Mouse (Mus musculus): ENCODE data around the gene Cdc42. TPM values are rescaled to one million over a fixed set of nuclear protein-coding genes. Genes with fewer than 3 reads are reported as not detected.

Cdc42 gene
- 528 and 544 TPM in 2 replicates for polyA plus RNA-seq (2016; fragmentation: Nextera tagmentation; extraction: Ambion mirVana)

GRCm38 (mm10) chr4:137357517-137358254 is at the start of gene Cdc42:
Gene Cdc42 (minus strand): TSS chr4:137357720.
- Histone ChIP-seq H3K27ac (ENCODE audit: poor library complexity, severe bottlenecking) (peak within 1 kb of the TSS; percentile 95), H3K4me2 (peak within 1 kb of the TSS; percentile 82), H3K9me3 (replicated peaks) (no peaks in the 10 kb centered on the region), H3K27me3 (replicated peaks) (no peaks in the 10 kb centered on the region), H3K36me3 (no peaks in the 10 kb centered on the region), H3K9ac (peak within 1 kb of the TSS; percentile 99), H3K4me3 (peak within 1 kb of the TSS; percentile 71), H3K4me1 (replicated peaks) (peaks cover 33% of the 10 kb centered on the region)
- peak; percentile 98 for ATAC-seq (ENCODE audit: insufficient number of reproducible peaks, low FRiP score)
- under 1% methylated on average over 37 of the region's 44 CpGs for WGBS

GRCm38 (mm10) chr4:137405571-137405970 is 48.1 kb upstream of the Cdc42 start:
- H3K9ac ChIP-seq, result no peak overlapping the region
- no peak overlapping the region for H3K27ac ChIP-seq (ENCODE audit: poor library complexity, severe bottlenecking)
- 83% methylated on average over 3 of the region's 3 CpGs for WGBS
- H3K9me3 ChIP-seq (replicated peaks), result no peaks in the 10 kb centered on the region
- no peaks in the 10 kb centered on the region for H3K36me3 ChIP-seq
- ATAC-seq (ENCODE audit: insufficient number of reproducible peaks, low FRiP score), result no peak
- H3K4me2 ChIP-seq, result no peak overlapping the region
- no peaks in the 10 kb centered on the region for H3K4me1 ChIP-seq (replicated peaks)
- peaks cover 5% of the 10 kb centered on the region; the same call in 1 of the 2 replicates for H3K27me3 ChIP-seq (replicated peaks)
- no peak overlapping the region for H3K4me3 ChIP-seq

- H3K27ac ChIP-seq (ENCODE audit: poor library complexity, severe bottlenecking), result no peak overlapping the region
- H3K4me2 ChIP-seq, result no peak overlapping the region
- H3K9me3 ChIP-seq (replicated peaks), result no peaks in the 10 kb centered on the region
- no peaks in the 10 kb centered on the region for H3K36me3 ChIP-seq
- WGBS, result 68% methylated on average over 15 of the region's 15 CpGs
- no peaks in the 10 kb centered on the region for H3K4me1 ChIP-seq (replicated peaks)
- no peaks in the 10 kb centered on the region for H3K27me3 ChIP-seq (replicated peaks)
- no peak overlapping the region for H3K4me3 ChIP-seq
- H3K9ac ChIP-seq, result no peak overlapping the region
- ATAC-seq (ENCODE audit: insufficient number of reproducible peaks, low FRiP score), result no peak
Observed at GRCm38 (mm10) chr4:137396641-137397525, 39.4 kb upstream of the Cdc42 start.

DNA sequence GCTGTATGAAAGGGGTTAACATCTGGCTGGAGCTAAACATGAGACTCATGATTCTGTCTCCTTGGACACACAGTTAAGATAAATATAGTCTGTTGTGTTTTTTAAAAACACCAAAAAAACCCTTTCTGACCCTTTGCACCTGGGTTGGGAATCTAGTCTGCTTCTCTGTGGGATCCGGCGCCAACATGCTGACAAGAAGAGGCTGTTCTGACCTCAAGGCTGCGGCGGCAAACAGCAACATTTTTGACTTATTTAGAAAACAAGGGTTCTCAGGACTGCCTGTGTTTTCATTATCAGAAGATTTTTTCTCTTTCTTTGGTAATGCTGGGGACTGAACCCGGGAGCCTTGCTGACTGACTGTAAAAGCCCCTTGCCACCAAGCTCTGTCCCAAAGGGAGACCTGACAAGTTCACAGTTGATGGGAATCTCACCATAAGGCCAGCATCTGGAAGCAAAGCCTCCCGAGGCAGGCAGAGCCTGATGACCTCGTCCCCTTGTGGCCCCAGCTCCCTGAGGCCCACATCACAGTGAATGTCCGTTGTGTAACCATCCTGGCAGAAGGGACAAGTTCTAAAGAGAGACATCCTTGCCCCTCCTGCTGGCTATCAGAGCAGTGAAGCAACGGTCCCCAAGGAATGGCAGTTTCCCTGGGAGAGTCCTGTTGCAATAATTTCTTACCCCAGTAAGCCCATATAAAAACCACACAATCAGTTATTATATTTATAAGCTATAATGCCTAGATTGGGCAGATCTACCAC is 36.0 kb upstream of the Cdc42 start:
- no peaks in the 10 kb centered on the region for H3K27me3 ChIP-seq (replicated peaks)
- H3K4me2 ChIP-seq, result no peak overlapping the region
- peaks cover 3% of the 10 kb centered on the region; the same call in 1 of the 2 replicates for H3K4me1 ChIP-seq (replicated peaks)
- WGBS, result 54% methylated on average over 9 of the region's 9 CpGs
- H3K4me3 ChIP-seq, result no peak overlapping the region
- H3K36me3 ChIP-seq, result 0 out of 2 replicates have a peak, but pooled peaks cover 3% of the 10 kb centered on the region
- no peak overlapping the region for H3K27ac ChIP-seq (ENCODE audit: poor library complexity, severe bottlenecking)
- no peak overlapping the region for H3K9ac ChIP-seq
- H3K9me3 ChIP-seq (replicated peaks), result no peaks in the 10 kb centered on the region
- no peak for ATAC-seq (ENCODE audit: insufficient number of reproducible peaks, low FRiP score)

- H3K27ac ChIP-seq (ENCODE audit: poor library complexity, severe bottlenecking), result no peak overlapping the region
- 86% methylated on average over 9 of the region's 9 CpGs for WGBS
Observed at GRCm38 (mm10) chr4:137392874-137393273, 35.4 kb upstream of the Cdc42 start.

GRCm38 (mm10) chr4:137391287-137391686 is 33.8 kb upstream of the Cdc42 start:
- peaks cover 6% of the 10 kb centered on the region; the same call in 1 of the 2 replicates for H3K4me1 ChIP-seq (replicated peaks)
- H3K36me3 ChIP-seq, result 0 out of 2 replicates have a peak, but pooled peaks cover 3% of the 10 kb centered on the region
- no peaks in the 10 kb centered on the region for H3K9me3 ChIP-seq (replicated peaks)
- no peak overlapping the region for H3K4me2 ChIP-seq
- 86% methylated on average over 3 of the region's 3 CpGs for WGBS
- no peaks in the 10 kb centered on the region for H3K27me3 ChIP-seq (replicated peaks)
- H3K9ac ChIP-seq, result no peak overlapping the region
- H3K27ac ChIP-seq (ENCODE audit: poor library complexity, severe bottlenecking), result no peak overlapping the region
- no peak for ATAC-seq (ENCODE audit: insufficient number of reproducible peaks, low FRiP score)
- H3K4me3 ChIP-seq, result no peak overlapping the region

More at GRCm38 (mm10) chr4:137392874-137393273, 35.4 kb upstream of the Cdc42 start:
- H3K9me3 ChIP-seq (replicated peaks), result no peaks in the 10 kb centered on the region
- no peak for ATAC-seq (ENCODE audit: insufficient number of reproducible peaks, low FRiP score)
- H3K4me3 ChIP-seq, result no peak overlapping the region
- H3K4me2 ChIP-seq, result no peak overlapping the region
- H3K4me1 ChIP-seq (replicated peaks), result peaks cover 3% of the 10 kb centered on the region; the same call in 1 of the 2 replicates
- no peak overlapping the region for H3K9ac ChIP-seq
- 0 out of 2 replicates have a peak, but pooled peaks cover 3% of the 10 kb centered on the region for H3K36me3 ChIP-seq
- no peaks in the 10 kb centered on the region for H3K27me3 ChIP-seq (replicated peaks)

- H3K9me3 ChIP-seq (replicated peaks), result no peaks in the 10 kb centered on the region
- no peak overlapping the region for H3K27ac ChIP-seq (ENCODE audit: poor library complexity, severe bottlenecking)
- H3K36me3 ChIP-seq, result 0 out of 2 replicates have a peak, but pooled peaks cover 3% of the 10 kb centered on the region
- H3K27me3 ChIP-seq (replicated peaks), result no peaks in the 10 kb centered on the region
- H3K4me2 ChIP-seq, result no peak overlapping the region
- ATAC-seq (ENCODE audit: insufficient number of reproducible peaks, low FRiP score), result no peak
- H3K9ac ChIP-seq, result no peak overlapping the region
- WGBS, result 89% methylated on average over 4 of the region's 4 CpGs
- H3K4me3 ChIP-seq, result no peak overlapping the region
- peaks cover 6% of the 10 kb centered on the region; the same call in 1 of the 2 replicates for H3K4me1 ChIP-seq (replicated peaks)
Observed at GRCm38 (mm10) chr4:137390196-137390595, 32.7 kb upstream of the Cdc42 start.

DNA sequence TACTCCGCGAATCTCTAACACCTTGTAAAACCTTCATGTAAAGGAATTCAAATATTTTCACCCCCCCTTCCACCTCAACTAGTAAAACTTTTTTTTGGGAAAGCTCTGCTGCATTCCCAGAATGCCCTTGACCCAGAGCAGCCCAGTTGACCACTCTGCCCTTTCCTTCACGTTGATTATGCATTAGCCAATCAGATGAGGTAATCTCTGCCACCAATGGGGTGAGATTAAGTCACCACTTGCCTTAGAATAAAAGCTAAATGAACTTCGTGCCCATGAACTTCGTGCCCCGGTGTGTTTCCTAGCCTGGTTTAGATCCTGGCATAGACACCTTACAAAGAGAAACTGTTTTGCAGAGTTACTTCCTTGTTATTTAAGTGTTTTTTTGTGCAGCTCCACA is 31.5 kb upstream of the Cdc42 start:
- peak overlapping the region; percentile 81 for H3K4me3 ChIP-seq
- peaks cover 6% of the 10 kb centered on the region; the same call in 1 of the 2 replicates for H3K4me1 ChIP-seq (replicated peaks)
- H3K9me3 ChIP-seq (replicated peaks), result no peaks in the 10 kb centered on the region
- no peak for ATAC-seq (ENCODE audit: insufficient number of reproducible peaks, low FRiP score)
- H3K4me2 ChIP-seq, result peak overlapping the region; percentile 73
- peak overlapping the region; percentile 95 for H3K27ac ChIP-seq (ENCODE audit: poor library complexity, severe bottlenecking)
- 45% methylated on average over 6 of the region's 6 CpGs for WGBS
- H3K36me3 ChIP-seq, result 0 out of 2 replicates have a peak, but pooled peaks cover 3% of the 10 kb centered on the region
- no peaks in the 10 kb centered on the region for H3K27me3 ChIP-seq (replicated peaks)
- H3K9ac ChIP-seq, result peak overlapping the region; percentile 88; the same call in 1 of the 2 replicates

DNA sequence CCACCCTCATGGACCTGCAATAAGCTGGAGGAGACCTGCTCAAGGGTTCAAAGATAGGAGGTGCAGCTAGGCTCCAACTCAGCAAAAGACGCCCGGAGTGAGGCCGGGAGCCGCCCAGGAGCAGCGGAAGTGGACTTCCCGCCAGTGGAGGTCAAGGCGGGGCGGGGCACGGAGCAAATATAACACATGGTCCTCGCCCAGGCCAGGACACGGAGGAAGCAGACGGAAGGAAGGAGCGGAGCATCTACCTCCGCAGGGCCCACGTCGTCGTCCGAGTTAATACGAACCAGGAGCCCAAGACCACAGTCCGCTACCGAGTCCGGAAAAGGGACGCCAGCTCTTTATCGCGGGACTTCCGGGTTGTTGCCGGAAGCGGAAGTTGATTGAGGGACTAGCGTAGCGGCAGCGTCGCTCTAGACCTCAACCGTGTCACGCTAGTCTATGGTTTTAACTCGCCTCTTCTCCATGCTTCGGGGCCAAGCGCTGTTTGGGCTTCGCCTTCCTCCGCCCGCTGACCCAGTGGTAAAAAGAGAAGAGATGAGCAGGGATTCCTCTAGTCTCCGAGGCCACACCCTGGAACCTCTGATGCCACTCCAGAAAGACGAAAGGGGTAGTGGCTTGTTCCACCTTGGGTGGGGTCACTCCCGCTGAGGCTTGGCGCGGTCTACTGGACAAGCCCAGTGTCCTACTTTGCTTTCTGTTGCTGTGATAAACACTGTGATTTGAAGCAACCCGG is 30.7 kb upstream of the Cdc42 start:
- Histone ChIP-seq H3K9me3 (replicated peaks) (no peaks in the 10 kb centered on the region), H3K27me3 (replicated peaks) (no peaks in the 10 kb centered on the region), H3K36me3 (0 out of 2 replicates have a peak, but pooled peaks cover 3% of the 10 kb centered on the region), H3K4me2 (peak overlapping the region; percentile 73), H3K4me1 (replicated peaks) (peaks cover 6% of the 10 kb centered on the region; the same call in 1 of the 2 replicates), H3K27ac (ENCODE audit: poor library complexity, severe bottlenecking) (peak overlapping the region; percentile 95), H3K4me3 (peak overlapping the region; percentile 81), H3K9ac (peak overlapping the region; percentile 88)
- ATAC-seq (ENCODE audit: insufficient number of reproducible peaks, low FRiP score), result peak; percentile 90
- under 1% methylated on average over 46 of the region's 46 CpGs for WGBS
